ENCODE assay signal across 8 mouse cellular contexts in the genomic region with DNA sequence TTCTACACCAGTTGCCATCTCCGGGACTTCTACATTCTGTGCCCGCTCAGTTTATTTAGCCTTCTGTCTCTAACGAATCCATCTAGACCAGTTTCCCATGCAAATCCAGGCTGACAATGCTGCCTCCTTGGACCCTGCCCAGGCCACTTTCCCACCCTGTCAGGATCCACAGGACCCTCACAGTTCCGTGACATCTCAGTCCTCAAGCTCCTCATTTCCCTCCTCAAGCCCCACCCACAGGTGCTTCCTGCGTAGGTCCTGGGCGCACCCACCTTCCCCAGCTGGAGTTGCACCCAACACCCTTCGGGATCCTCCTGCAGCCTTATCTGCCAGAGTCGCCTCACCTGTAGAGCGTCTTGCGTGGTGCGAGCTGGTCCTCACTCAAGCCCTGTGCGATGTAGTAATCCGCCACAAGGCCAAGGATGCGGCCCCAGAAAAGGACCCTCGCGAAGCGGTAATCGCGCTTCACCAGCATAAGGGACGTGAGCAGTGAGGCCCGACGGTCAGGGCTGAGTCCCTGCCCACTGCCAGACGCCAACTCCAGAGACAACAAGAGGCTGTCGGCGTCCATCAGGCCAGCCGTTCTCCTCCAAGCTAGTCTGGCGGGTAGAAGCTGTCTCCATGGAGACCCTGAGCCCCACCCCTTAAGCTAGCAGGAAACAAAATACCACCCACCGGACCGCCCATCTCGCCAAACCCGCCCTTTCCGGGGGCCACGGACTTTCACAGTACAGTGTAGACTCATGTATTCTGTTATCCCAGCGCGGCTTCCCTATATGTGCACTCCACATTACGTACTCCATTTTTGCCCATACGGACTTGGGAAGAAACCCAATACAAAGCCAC. TPM values are rescaled to one million over a fixed set of nuclear protein-coding genes. Genes with fewer than 3 reads are reported as not detected.
DNase-seq lines count a peak whose midpoint lies in the region; ATAC-seq lines count a peak whose summit lies in the region.

A gene (minus strand): TSS at position 639 of the 846 bp plus-strand sequence.

- H3K4me1 ChIP-seq in embryonic facial prominence, embryonic 10.5 days: peaks cover 24% of the 10 kb centered on the region
- peaks cover 6% of the 10 kb centered on the region for H3K4me1 ChIP-seq in intestine, embryonic 15.5 days (replicated peaks)

- 7% methylated on average over 37 of the region's 37 CpGs for WGBS in embryonic facial prominence, embryonic 10.5 days
- WGBS in intestine, embryonic 15.5 days: 6% methylated on average over 37 of the region's 37 CpGs

- peaks cover 13% of the 10 kb centered on the region for H3K27me3 ChIP-seq in embryonic facial prominence, embryonic 10.5 days (replicated peaks; ENCODE audit: low read depth, poor library complexity, severe bottlenecking)
- no peaks in the 10 kb centered on the region for H3K27me3 ChIP-seq in intestine, embryonic 15.5 days (replicated peaks)

- peak; percentile 99 for ATAC-seq in intestine, embryonic 15.5 days
- peak; percentile 92 for ATAC-seq in megakaryocyte-erythroid progenitor cell, adult 5-6 weeks (replicated peaks; ENCODE audit: low FRiP score, low TSS enrichment, poor library complexity, severe bottlenecking)

- H3K36me3 ChIP-seq in embryonic facial prominence, embryonic 10.5 days (replicated peaks): peaks cover 38% of the 10 kb centered on the region
- peaks cover 17% of the 10 kb centered on the region for H3K36me3 ChIP-seq in intestine, embryonic 15.5 days

- H3K4me2 ChIP-seq in intestine, embryonic 15.5 days (replicated peaks): peak within 1 kb of the TSS; percentile 90

- intact Hi-C loops in left cerebral cortex, postnatal 25 days (cut with DNase I): no loop called here

- peak within 1 kb of the TSS; percentile 69 for H3K27ac ChIP-seq in embryonic facial prominence, embryonic 10.5 days (replicated peaks)
- no peak within 1 kb of the TSS for H3K27ac ChIP-seq in intestine, embryonic 15.5 days

- H3K4me3 ChIP-seq in embryonic facial prominence, embryonic 10.5 days: peak within 1 kb of the TSS; percentile 67
- peak within 1 kb of the TSS; percentile 47 for H3K4me3 ChIP-seq in intestine, embryonic 15.5 days (replicated peaks)

- no peaks in the 10 kb centered on the region for H3K9me3 ChIP-seq in embryonic facial prominence, embryonic 10.5 days
- H3K9me3 ChIP-seq in intestine, embryonic 15.5 days: no peaks in the 10 kb centered on the region

- peak within 1 kb of the TSS; percentile 48 for H3K9ac ChIP-seq in intestine, embryonic 15.5 days

- peak; percentile 91 for DNase-seq in R1 (ENCODE audit: low read depth, low spot score)
- DNase-seq in embryonic facial prominence, embryonic 10.5 days (ENCODE audit: low spot score): peak; percentile 87
- DNase-seq in gastrocnemius, postnatal 4 days (ENCODE audit: low spot score in 2 of 2): peak; percentile 57 to 82
- peak; percentile 75 to 91 for DNase-seq in left cerebral cortex, postnatal 25 days (ENCODE audit: low spot score in 2 of 2)
- peak; percentile 77 for DNase-seq in right cerebral cortex, postnatal 4 days
- DNase-seq in yolk sac, embryonic 10.5 days (ENCODE audit: low spot score): peak; percentile 86

RNA-seq across cellular contexts. Expression of the gene that starts here (rescaled TPM):
- 9.8 and 10.2 TPM in 2 replicates for polyA plus RNA-seq in embryonic facial prominence, embryonic 10.5 days (2016; fragmentation: Nextera tagmentation; extraction: Ambion mirVana)
- 1 to 10 TPM; 1.1 to 1.4 TPM for total RNA-seq in gastrocnemius, postnatal 4 days (2021)
- polyA plus RNA-seq in intestine, embryonic 15.5 days (2015; fragmentation: Nextera tagmentation; extraction: Ambion mirVana): 8.1 and 8.6 TPM in 2 replicates
- 10 to 100 TPM; 17.8 to 20.6 TPM for total RNA-seq in left cerebral cortex, postnatal 25 days (2021)
- 4.3 TPM in 1 of 2 replicates, not detected in the other for total RNA-seq in megakaryocyte-erythroid progenitor cell, adult 5-6 weeks (2014; fragmentation: Nextera tagmentation)
- not detected in 2 replicates for total RNA-seq in megakaryocyte-erythroid progenitor cell, adult 5-6 weeks (2017)
